Mouse (Mus musculus) spleen, postnatal 14 days (tissue): Measurements from ENCODE around the gene R3hdm4.
"Not testable (repeated sequence)": the region's sequence is repeated elsewhere in the genome, so short reads cannot be mapped to it uniquely, and the experiment has no call there.

Experiments
- DNase-seq, 2 experiments: peaks; one replicate each; pipeline ENCODE4 v3.0.0; 2021 to 2022; ENCODE audit warnings: low spot score in 2 of 2

Gene R3hdm4

DNA sequence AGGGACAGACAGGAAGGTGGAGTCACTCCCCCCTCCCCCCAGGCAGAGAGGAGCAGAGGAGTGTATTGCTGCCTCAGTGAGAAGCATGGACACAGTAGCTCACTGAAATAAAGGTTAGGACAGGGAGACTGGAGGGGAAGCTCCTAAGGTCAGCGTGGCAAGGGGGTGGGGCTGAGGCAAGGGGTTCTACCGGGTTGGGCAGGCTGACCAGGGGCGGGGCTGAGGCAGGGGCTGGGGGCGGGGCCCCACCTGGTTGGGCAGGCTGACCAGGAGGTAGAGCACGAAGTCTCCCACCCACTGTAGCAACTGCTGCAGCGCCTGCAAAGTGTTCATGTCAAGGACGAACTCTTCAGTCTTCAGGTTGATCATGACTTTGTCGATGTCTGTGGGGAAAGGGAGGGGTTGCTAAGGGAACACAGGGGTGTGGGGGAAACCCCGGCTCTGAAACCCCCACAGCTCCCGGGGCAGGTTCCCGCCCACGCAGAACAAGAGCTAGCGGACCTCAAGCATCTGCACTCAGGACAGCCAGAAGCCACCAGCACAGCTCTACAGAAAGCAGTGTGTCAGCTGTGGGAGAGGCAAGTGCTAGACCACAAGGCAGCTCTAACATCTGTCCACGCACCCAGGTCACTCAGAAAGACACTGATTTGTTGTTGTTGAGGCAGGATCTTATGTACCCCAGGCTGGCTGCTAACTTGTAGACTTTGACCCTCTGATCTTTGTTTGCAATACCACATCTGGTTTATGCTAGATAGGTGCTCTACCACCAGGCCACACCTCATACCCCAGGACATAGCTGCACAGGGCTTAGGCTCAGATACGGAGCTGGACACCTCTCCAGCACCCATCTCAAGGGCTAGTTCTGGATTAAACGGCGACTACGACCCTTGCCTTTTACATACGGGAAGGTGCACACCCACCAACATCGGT, 23.4 kb downstream of the R3hdm4 start:
- no peak for DNase-seq

DNA sequence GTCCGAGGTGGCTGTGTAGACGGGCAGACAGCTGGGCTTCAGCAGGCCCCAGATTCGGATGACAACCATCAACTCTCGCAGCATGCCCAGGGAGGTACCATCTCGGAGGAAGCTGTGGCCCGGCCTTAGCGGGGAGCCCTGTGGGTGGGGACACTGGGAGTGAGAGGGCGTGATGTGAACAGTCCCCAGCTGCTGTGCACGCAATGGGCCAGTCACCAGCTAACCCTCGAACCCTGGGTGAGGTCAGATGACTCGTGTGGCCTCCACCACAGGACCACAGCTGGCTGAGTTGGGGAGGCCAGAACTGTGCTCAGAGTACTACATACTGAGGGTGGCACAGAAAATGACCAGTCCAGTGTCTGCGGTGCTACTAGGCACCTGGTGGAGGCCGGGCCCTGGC, 24.2 kb downstream of the R3hdm4 start:
- DNase-seq = no peak

DNA sequence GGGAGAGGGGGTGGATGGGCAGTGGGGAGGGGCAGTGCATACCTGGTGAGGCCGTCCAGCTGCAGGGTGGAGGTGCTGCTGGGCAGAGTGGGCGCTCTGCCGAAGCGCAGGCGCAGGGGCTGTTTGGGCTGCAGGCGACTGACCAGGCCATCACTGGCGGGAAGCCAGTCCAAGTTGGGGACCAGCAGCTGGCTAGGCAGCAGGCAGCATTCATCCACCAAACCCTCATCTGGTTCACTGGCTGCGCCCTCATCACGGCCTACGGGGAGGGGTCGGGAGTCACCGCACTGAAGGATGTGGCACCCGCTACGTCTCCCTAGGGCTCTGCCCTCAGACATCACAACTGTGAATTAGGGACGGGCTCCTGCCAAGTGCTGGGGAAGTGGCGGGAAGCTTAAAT, 24.7 kb downstream of the R3hdm4 start:
- DNase-seq = no peak

DNA sequence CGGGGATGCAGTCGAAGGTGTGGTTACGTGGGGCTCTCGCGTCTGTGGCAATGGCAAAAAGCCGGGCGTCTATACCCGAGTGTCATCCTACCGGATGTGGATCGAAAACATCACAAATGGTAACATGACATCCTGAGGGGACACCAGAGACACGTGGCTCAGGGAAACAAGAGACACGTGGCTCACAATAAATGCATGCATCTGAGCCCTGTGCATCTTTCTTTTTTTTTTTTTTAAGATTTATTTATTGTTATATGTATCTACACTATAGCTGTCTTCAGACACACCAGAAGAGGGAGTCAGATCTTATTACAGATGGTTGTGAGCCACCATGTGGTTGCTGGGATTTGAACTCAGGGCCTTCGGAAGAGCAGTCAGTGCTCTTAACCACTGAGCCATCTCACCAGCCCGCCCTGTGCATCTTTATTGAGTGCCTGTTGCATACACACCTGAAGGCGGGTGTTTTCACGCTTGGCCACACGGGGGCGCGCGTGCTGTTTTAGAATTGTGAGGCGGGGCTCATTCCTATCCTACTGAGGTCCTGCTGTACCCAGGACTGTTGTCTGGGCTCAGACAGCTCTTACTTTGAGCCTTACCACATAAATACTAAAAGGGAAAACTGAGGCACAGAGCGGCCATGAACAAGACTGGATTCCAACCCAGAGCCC, 28.4 kb downstream of the R3hdm4 start:
- DNase-seq = peak; percentile 67 to 82

DNA sequence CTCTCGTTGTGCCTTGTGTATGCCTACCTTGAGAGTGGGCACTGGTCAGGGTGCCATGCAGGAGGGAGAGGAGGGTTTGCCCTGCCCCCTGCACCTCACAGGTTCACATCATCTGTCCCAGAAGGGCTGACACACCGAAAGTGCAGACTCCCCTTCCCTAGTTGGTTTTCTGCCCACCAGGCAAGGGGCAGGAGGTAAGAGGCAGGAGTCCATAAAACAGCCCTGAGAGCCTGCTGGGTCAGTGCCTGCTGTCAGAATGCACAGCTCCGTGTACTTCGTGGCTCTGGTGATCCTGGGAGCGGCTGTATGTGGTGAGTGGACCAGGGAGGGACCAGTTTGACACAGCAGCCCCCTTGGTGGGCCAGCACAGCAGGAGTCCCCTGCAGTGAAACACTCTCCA, 30.3 kb downstream of the R3hdm4 start, which contains the start of gene Cfd:
Gene Cfd (plus strand): TSS at position 184 of the 400 bp plus-strand sequence.
- DNase-seq = no peak

DNA sequence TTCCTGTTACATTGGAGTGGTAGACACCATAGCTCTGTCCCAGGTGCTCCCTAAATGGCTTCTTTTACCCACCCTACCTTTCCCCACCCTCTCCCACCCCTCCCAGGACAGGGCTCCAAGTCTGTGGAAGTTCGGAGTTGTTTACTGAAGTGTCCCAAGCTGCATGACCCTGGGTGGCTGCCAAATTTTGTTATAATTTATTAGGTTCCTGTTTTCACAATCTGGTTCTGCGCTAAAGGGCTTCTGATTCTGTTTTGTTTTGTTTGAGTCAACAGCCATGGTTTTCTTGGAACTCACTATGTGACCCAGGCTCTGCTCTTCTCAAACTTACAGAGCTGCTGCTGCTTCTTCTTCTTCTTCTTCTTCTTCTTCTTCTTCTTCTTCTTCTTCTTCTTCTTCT, 31.6 kb downstream of the R3hdm4 start:
- no peak for DNase-seq

DNA sequence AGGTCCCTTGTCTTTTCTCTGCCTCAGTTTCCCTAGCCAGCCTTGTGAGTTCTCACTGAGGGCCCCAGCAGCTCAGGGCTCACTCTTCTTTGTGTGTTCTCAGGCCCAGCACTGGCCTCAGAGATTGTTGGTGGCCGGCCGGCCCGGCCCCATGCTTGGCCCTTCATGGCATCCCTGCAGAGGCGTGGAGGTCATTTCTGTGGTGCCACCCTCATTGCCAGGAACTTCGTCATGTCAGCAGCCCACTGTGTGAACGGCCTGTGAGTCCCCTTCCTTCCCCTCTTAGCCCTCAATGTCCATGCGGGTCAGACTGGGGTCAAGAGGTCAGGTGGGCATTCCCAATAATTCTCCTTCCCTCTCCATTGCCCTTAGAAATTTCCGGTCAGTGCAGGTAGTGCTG, 34.4 kb downstream of the R3hdm4 start:
- no peak for DNase-seq

DNA sequence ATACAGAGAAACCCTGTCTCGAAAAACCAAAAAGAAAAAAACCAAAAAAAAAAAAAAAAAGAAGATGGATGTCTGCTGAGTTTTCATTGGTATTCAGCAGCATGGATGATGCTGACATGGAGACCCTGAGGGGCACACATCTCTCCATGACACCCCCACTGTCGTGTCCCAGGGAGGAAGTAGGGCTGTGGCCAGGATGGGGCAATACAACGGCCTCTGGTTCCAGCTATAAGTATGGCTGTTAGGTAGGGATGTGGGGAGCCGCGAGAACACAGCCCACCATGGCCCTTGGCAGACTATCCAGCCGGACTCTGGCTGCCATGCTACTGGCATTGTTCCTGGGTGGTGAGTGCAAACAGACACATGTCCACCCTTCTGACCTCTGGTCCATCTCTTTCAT, 35.0 kb downstream of the R3hdm4 start, which contains the start of gene Elane:
Gene Elane (plus strand): TSS at position 194 of the 400 bp plus-strand sequence.
- no peak for DNase-seq

DNA sequence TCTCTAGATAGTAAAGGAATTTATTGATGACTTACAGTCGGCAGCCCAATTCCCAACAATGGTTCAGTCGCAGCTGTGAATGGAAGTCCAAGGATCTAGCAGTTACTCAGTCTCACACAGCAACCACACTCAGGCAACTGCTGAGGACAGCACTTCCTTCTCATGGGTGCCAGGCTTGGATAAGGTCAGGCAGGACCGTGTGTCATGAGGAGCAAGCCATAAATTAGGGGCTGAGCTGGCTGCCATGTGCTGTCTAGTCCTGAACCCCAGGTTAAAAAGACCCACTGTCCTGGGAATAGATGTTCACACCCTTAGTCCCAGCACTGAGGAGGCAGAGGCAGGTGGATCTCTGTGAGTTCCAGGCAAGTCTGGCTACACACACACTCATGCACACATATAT, 36.1 kb downstream of the R3hdm4 start:
- not testable (repeated sequence) for DNase-seq

DNA sequence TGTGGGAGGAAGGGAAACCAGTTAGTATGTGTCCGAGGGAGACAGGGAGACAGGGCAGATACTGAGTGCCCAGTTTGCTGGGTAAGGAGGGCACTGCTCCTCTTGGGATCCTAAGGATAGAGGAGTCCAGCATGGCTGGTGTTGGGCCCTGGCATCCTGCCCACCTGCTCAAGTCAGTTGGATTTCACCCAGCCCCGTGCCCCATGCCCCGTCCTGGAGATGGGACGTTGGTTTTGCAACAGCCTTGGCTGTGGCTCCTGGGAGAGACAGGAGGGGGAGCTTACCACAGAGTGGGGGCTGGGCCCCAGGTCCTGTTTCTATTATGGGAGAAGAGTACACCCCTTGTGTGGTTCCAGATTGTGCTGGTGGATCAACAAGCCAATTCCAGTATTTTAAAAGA, 36.6 kb downstream of the R3hdm4 start:
- no peak for DNase-seq

DNA sequence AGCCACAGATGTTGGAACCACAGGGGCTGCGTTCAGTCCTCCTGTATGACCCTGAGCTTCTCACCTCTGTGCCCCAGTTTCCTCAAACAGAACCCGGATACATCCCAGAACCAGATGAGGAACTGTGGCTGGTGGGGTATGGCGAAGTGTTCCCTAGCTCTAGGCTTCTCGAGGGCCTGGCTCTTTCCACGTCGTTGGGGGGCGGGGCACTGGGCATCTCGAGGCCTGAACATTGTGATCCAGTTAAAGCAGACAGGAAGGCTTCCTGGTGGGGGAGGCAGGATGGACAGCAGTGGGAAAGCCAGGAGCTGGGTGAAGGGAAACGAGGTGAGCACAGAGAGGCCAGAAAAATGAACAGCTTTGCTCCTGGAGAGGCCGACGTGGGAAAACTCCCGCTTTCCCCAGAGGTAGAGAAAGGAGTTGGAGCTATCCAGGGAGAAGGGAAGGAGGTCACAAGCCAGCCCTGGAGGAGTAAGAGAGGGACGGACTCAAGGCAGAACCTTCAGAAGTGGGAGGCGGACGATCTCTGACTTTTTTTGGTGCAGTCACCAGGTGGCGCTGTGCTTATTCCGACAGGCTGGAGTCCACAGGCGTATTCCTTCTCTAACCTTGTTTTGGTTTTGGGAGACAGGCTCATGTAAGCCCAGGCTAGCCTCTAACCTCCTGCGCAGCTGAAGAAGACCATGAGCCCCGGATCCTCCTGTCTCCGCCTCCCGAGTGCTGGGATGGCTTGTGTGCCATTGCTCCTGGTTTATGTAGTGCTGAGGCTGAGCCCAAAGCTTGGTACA, 37.5 kb downstream of the R3hdm4 start:
- DNase-seq = peak; percentile 50 to 70

DNA sequence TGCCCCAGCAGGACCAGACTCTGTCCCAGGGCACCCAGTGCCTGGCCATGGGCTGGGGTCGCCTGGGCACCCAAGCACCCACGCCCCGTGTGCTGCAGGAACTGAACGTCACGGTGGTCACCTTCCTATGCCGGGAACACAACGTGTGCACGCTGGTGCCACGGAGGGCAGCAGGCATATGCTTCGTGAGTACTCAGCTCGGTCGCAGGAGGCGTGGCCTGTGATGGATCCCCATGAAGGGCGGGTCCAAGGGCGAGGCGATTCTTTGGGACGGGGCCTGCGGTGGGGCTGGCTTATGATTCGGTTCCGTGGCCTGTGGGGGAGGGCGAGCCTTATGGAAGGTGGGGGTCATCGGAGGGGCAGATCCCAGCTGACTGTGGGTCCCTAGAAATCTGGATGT, 39.0 kb downstream of the R3hdm4 start:
- no peak for DNase-seq

DNA sequence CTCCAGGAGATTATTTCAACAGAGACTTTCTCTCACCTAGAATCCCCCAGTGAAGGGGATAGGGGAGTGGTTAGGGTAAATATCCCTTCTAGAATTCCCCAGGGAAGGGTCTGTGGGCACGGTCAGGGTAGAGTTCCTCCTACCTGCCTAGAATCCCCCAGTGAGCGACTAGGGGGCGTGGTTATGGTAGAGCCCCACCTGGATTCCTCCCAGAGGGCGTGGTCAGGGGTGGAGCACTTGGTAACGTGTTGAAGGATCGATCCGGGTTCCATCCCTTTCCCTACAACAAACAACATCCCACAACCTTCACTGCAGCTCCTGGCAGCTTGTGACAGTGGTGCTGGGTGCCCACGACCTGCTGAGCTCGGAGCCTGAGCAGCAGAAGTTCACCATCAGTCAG, 40.3 kb downstream of the R3hdm4 start:
- no peak for DNase-seq

DNA sequence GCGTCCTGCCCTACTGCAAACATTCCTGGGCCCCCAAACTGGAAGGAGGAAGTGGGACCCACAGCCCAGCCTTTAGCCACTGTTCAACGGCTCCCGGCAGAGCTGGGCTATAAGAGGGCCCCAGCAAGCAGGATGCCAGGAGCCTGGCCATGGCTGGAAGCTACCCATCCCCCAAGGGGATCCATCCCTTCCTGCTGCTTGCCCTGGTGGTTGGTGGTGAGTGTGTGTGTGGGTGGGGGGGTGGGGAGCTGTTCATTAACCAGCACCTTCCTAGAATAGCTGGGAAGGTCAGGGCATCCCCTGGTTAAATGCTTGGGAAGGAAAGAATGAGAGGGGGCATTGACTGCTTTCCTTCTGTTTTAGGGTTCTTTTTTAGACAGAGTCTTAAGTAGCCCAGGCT, 41.5 kb downstream of the R3hdm4 start:
- no peak for DNase-seq

DNA sequence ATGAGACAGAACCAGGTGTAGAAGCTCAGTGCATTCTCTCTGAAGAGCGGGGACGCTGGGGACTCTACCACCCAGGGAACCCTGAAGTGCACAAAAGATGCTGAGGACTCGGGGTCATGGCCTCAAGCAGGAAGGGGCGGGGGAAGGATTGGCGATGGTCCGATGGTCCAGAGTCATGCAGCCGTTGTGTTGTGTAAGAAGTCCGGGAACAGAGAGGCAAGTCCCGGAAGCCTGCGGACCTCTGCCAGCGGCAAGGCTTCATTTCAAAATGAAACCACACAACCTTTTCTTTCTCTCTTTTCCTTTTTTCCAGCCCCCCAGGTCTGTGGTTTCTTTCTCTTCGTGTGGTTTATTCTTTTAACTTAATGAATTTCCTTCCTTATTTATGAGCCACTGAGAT, 43.3 kb downstream of the R3hdm4 start:
- DNase-seq = no peak

DNA sequence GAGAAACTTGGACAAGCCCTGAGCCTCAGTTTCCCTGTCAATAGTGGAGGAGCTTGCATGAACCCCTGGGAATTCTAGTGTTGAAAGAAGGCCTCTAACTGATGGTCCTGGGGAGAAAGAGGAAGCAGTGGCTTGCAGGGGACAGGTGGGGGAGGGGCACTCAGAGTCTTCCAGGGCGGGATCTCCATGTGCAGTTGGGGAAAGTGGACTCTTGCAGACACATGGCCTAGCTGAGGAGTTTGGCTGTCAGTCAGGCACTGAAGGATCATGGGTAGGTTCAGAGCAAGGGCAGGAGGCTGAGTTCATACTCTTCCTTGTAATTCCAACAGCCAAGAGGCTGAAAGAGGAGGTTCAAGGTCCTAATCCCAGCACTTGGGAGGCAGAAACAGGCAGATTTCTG, 43.8 kb downstream of the R3hdm4 start:
- no peak for DNase-seq

DNA sequence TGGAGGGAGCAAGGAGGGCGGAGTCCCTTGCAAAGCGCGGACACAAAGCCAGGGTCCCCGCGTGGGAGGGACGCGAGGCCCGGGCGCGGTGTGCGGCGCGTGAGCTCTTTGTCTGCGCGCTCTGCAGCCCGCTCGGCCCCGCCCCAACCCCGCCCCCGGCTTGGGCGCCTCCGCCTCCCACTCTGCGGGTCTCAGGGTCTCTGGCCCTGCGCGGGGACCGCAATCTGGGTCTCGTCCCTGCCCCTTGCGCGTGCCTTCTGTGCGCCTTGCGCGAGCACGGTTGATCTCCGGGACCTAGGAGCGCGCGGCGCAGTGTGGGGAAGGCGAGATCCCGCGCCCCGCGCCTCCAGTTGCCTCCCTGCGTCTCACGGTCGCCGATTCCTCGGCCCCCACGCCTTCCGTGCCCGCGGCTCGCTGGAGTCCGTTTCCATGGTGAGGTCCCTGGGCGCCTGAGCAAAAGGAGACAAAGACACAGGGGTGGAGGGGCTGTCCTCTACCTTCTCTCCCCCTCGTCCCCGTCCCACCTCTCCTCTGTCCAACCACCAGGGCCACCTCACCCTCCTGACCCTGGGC, 46.6 kb downstream of the R3hdm4 start, which contains the start of the genes Prtn3 and Plppr3:
Gene Prtn3 (plus strand): TSS at position 187 of the 573 bp plus-strand sequence.
Gene Plppr3 (minus strand): TSS at position 345 of the 573 bp plus-strand sequence.
- no peak for DNase-seq

DNA sequence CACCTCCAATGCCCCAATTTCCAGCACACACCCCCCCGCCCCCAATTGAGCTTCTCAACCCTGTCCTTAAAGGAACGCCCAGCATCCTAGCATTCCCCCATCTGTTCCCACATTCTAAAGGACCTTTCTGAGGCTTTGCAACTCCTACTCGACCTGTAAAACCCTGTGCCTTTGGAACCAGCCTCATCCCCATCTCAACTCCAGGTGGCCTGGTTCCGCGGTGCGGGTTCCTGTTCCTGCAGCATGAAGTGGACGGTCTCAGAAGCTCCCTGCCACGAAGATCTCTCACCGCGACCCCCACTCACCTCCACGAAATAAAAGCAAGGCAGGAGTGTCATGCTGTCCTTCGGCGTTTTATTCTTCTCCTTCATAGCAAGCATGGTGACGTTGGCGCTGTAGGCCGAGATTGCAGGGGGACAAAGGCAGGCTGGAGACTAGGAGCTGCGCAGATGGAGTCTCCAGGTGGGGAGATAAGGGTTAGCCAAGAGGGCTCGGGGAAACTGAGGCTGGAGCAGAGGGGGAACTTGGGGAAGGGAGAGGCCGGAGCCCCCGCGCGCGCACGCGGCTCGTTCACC, 47.2 kb downstream of the R3hdm4 start:
- no peak for DNase-seq

DNA sequence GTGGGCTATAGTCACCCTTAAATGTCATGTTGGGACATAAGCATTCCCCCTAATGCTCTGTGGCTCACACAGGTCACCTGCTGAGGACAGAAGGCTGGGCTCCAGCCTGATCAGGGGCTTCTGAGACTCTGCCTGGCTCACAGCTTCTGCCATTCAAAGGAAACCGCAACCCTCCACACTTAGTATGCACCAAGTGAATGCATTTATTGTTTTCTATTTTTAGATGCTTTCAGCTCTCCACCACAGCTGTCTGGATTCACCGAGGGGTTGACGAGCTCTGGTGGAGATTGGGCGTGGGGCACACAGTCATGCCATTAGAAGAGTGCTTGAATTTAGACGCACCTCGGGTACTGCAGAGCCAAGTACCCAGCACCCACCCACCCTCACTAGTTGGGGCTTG, 47.7 kb downstream of the R3hdm4 start:
- DNase-seq = no peak

DNA sequence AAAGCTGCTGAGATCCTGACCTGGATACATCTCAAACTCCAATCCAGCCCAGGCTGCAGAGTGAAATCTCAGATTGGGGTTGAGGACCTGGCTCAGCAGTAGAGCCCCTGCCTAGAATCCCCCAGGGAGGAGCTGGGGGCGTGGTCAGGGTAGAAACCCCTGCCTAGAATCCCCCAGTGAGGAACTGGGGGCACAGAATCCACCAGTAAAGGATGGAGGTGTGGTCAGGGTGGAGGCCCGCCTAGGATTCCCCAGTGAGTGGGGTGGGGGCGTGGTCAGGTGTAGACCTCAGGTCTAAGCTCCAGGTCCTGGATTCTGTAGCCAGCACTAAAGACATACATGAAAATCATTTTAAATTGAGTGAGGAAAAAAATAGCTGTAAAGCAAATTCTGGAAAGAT, 48.1 kb downstream of the R3hdm4 start:
- DNase-seq = no peak

DNA sequence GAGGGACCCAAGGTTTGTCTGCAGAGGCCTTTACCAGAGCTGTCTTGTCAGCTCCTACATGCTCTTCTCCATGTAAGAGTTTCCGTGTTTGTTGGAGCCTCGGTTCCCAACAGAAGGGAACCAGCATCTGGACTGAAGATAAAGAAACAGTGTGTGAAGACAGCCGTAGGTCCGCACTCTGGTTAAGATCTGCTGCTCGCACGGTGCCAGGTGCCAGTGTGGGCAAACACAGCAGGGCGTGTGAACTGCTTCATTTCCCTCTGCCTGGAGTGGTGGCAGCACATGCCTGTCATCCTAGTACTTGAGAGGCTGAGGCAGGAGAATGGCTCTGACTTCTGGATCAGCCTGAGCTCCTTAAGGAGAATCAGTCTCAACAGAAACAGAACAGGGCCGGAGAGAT, 49.2 kb downstream of the R3hdm4 start:
- no peak for DNase-seq
